Mouse (Mus musculus): ENCODE data around the gene Bean1. TPM values are rescaled to one million over a fixed set of nuclear protein-coding genes. Genes with fewer than 3 reads are reported as not detected.
A peak's percentile ranks its signal among the peaks of the same experiment; 100 is the strongest.
"Not testable (repeated sequence)": the region's sequence is repeated elsewhere in the genome, so short reads cannot be mapped to it uniquely, and the experiment has no call there.

The Bean1 gene
- polyA plus RNA-seq, 1 experiment from 2014 or later, result 4.3 TPM

DNA sequence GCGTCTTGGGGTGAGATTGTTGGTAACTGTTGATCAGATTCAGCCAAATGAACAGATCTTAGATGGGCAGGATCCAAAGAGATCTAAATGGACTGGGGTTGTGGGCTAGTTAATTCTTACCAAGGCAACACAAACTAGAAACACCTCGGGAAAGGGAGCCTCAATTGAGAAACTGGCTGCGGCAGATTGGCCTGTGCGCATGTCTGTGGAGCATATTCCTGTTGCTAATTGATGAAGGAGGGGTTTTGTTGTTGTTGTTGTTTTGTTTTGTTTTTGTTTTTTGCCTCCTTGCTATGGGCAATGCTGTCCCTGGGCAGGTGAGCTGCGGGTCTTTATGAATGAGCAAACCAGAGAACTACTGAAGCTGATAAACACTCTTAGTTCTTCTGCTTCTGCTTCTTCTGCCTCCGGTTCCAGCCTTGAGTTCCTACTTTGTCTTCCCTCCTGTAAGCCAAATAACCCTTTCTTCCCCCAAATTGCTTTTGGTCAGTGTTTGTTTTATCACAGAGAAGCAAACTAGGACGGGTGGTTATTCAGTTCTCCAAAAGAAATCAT is 79.3 kb downstream of the Bean1 start:
- H3K4me3 ChIP-seq, result no peak overlapping the region
- H3K4me1 ChIP-seq, result peaks cover 20% of the 10 kb centered on the region
- no peak overlapping the region for H3K9ac ChIP-seq
- no peaks in the 10 kb centered on the region for H3K27me3 ChIP-seq (replicated peaks)
- no peak overlapping the region for H3K27ac ChIP-seq
- no peaks in the 10 kb centered on the region for H3K9me3 ChIP-seq
- 87% methylated on average over 7 of the region's 7 CpGs for WGBS
- no peak for ATAC-seq (ENCODE audit: low FRiP score, low read depth)
- H3K36me3 ChIP-seq, result peaks cover 9% of the 10 kb centered on the region; the same call in 1 of the 2 replicates
- no peak overlapping the region for H3K4me2 ChIP-seq (replicated peaks)

DNA sequence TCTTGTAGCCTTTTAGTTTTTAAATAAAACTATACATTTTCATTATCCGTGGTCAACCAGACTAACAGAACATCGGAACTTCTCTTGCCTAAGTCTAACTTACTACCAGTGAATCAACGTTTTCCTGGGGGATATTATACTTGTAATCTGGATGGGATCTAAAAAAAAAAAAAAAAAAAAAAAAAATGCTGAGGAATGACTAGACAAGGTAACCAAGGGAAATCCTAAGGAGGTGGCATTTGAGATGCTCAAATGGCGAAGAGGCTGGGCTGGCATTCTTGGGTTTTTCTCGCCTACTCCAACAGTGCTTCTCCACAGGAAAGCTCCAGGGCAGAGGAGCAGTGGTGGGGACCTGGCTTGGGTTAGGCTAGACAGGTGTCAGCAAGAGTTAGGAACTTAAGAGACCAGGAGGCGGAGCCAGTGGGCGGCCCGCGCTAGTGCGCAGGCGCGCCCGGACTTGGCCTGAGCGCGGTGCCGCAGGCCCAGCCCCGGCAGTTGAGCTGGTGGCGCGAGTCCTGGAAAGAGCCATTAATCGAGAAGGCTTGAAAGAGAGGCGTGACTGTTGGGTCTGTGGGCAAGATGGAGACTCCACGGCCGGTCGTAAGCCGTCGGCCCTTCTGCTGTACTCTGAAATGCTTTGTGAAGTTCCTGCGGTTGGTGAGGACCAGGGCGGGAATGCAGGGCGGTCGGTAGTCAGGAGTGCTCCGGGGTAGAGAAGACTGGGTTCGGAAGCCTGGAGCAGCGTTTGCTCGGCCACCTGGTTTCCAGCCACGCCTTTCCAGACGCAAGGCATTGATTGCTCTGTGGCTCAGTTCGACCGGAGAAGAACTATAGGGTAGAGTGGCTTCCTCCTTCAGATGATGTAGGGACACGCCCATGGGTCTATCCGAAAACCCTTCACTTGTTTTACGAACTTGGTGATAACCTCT is 80.5 kb downstream of the Bean1 start, which contains the start of gene Cklf:
Cklf (plus strand) TSS at position 423 of the 929 bp plus-strand sequence.
- Histone ChIP-seq H3K9me3 (no peaks in the 10 kb centered on the region), H3K36me3 (no peaks in the 10 kb centered on the region), H3K4me1 (peaks cover 20% of the 10 kb centered on the region), H3K4me2 (replicated peaks) (peak within 1 kb of the TSS; percentile 66), H3K27me3 (replicated peaks) (no peaks in the 10 kb centered on the region), H3K4me3 (peak within 1 kb of the TSS; percentile 52), H3K27ac (no peak within 1 kb of the TSS), H3K9ac (peak within 1 kb of the TSS; percentile 57)
- ATAC-seq (ENCODE audit: low FRiP score, low read depth), result peak; percentile 83
- WGBS, result 4% methylated on average over 41 of the region's 41 CpGs

DNA sequence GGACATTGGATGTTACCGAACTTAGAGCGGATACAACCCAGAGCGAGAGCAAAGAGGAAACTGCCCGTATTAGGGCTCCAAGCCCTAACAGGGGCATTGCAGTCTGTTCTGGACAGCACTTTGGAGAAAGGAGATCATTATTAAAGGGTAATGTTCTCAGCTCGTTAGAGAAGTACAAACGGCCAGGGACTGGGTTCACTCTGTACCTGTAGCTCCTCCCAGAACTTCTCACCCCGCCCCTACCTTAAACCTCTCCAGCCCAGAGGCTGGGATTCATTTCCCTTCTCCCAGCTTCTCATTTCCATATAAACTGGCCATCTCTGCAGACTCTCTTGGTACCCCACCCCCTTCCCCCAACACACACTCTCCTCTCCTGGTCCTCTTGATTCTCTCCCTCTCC is 81.2 kb downstream of the Bean1 start:
- Histone ChIP-seq H3K9ac (peak overlapping the region; percentile 57), H3K4me3 (peak overlapping the region; percentile 52), H3K27ac (no peak overlapping the region), H3K27me3 (replicated peaks) (no peaks in the 10 kb centered on the region), H3K9me3 (no peaks in the 10 kb centered on the region), H3K4me2 (replicated peaks) (peak overlapping the region; percentile 66), H3K36me3 (no peaks in the 10 kb centered on the region), H3K4me1 (peaks cover 20% of the 10 kb centered on the region)
- ATAC-seq (ENCODE audit: low FRiP score, low read depth), result no peak
- WGBS, result 0% methylated on average over 7 of the region's 7 CpGs

DNA sequence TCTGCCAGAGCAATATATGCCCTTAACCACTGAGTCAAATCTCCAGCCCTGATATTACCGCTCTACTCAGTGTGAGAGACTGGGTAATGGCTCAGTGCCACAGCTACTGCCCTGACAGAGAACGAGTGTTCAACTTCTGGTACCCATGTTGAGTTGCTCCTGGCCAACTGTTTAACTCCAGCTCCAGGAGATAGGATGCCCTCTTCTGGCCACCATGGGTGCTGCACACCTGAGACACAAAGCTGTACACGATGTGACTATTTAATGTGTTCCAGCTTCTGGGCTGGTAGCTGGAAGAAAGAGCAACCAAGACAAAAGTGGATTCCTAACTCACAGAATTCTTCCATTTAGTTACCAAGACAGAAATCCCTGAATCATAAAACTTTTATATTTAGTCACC is 82.8 kb downstream of the Bean1 start:
- no peak for ATAC-seq (ENCODE audit: low FRiP score, low read depth)
- WGBS, result 91% methylated on average over 3 of the region's 3 CpGs
- H3K4me2 ChIP-seq (replicated peaks), result no peak overlapping the region
- H3K27me3 ChIP-seq (replicated peaks), result no peaks in the 10 kb centered on the region
- H3K4me3 ChIP-seq, result no peak overlapping the region
- H3K9me3 ChIP-seq, result no peaks in the 10 kb centered on the region
- H3K9ac ChIP-seq, result no peak overlapping the region
- H3K27ac ChIP-seq, result no peak overlapping the region
- peaks cover 8% of the 10 kb centered on the region for H3K4me1 ChIP-seq
- H3K36me3 ChIP-seq, result peaks cover 8% of the 10 kb centered on the region

DNA sequence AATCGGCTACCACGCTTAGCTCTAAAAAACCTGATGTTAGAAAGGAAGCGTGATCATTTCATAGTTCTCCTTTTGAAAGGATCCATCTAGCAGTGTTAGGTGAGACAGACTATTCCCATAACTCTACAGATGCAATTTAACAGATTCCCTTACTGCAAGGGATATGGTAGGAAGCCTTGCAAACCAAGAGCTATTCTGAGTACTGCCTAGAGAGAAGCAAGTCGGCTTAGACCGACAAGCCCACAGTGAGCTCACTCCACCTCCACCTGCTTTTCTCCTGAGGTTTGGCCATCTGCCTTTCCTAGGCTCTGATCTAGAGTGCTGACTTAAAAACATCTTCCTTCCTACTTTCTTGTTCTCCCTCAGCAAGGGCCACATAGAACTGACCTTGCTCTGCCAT is 91.6 kb downstream of the Bean1 start:
- H3K4me2 ChIP-seq (replicated peaks); ATAC-seq (ENCODE audit: low FRiP score, low read depth); H3K4me3 ChIP-seq; H3K9me3 ChIP-seq; H3K27ac ChIP-seq; H3K4me1 ChIP-seq; H3K27me3 ChIP-seq (replicated peaks); H3K9ac ChIP-seq: not testable (repeated sequence)
- peaks cover 38% of the 10 kb centered on the region for H3K36me3 ChIP-seq
- WGBS, result 96% methylated on average over 5 of the region's 5 CpGs

DNA sequence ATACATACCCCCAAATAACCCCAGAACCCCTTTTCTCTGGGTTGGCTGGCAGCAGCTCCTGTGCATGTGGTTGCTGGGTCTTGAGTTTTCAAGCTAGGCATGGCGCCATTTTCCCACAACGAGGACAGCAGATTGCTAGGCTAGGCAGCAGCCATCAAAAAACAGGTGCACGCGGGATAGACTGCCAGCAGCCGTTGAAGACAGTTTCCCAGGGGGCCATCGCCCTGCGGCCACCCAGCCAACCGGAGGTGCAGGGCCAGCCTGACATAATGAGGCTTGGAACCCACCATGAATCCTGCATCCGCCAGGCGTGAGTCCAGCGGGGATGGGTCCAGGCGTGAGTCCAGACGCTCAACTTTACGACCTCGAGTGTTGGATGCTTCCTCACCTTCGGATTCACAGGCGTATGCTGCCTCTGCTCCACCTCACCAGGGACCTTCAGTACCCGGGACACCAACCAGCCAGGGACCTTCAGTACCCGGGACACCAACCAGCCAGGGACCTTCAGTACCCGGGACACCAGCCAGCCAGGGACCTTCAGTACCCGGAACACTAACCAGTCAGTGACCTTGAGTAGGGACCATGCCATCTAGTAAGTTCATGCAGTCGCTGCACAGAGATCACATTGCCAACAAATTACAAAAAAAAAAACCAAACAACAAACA is 94.2 kb downstream of the Bean1 start:
- WGBS, result 98% methylated on average over 22 of the region's 22 CpGs
- H3K36me3 ChIP-seq, result peaks cover 16% of the 10 kb centered on the region; the same call in 1 of the 2 replicates
- not testable (repeated sequence) for H3K27me3 ChIP-seq (replicated peaks); H3K9me3 ChIP-seq; ATAC-seq (ENCODE audit: low FRiP score, low read depth); H3K4me1 ChIP-seq; H3K4me2 ChIP-seq (replicated peaks); H3K27ac ChIP-seq; H3K9ac ChIP-seq; H3K4me3 ChIP-seq

DNA sequence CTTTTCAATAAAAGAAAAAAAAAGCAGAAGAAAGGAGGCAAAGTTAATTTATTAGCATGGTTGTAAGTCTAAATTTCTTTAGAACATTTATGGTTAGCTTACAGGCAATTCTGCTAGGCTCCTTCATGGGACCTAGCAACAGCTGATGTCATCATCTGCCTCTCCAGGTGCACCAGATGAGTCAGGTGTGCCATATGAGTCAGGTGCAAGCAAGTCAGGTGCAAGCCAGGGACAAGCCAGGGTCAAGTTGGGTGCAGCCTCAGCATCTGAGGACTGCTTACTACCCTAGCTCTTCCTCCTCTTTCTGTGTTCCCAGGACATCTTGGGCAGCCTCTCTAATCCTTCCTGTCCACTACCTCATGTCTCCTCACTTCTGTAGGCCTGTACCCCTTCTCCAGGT is 98.1 kb downstream of the Bean1 start:
- ATAC-seq (ENCODE audit: low FRiP score, low read depth), result no peak
- Histone ChIP-seq H3K4me2 (replicated peaks) (no peak overlapping the region), H3K36me3 (peaks cover 13% of the 10 kb centered on the region; the same call in 1 of the 2 replicates), H3K9me3 (no peaks in the 10 kb centered on the region), H3K9ac (no peak overlapping the region), H3K4me3 (no peak overlapping the region), H3K4me1 (no peaks in the 10 kb centered on the region), H3K27me3 (replicated peaks) (no peaks in the 10 kb centered on the region), H3K27ac (no peak overlapping the region)

Other genes starting within 250 kb of the Bean1 start
- 14.5 and 17.1 TPM in 2 replicates for gene Cdh5, start 68.8 kb upstream of the Bean1 start, polyA plus RNA-seq (2016; fragmentation: Nextera tagmentation; extraction: Ambion mirVana)
- gene Tk2, start 78.1 kb downstream of the Bean1 start, polyA plus RNA-seq (2016; fragmentation: Nextera tagmentation; extraction: Ambion mirVana), result 42.4 and 43.2 TPM in 2 replicates
- gene Cklf, start 80.4 kb downstream of the Bean1 start, polyA plus RNA-seq (2016; fragmentation: Nextera tagmentation; extraction: Ambion mirVana), result 35.1 and 38.2 TPM in 2 replicates
- not detected in 2 replicates for gene Cmtm2a, start 122.7 kb downstream of the Bean1 start, polyA plus RNA-seq (2016; fragmentation: Nextera tagmentation; extraction: Ambion mirVana)
- gene Gm45711, start 139.6 kb downstream of the Bean1 start, polyA plus RNA-seq (2016; fragmentation: Nextera tagmentation; extraction: Ambion mirVana), result not detected in 2 replicates
- gene Cmtm1, start 139.7 kb downstream of the Bean1 start, polyA plus RNA-seq (2016; fragmentation: Nextera tagmentation; extraction: Ambion mirVana), result not detected in 2 replicates
- gene Gm11020, start 151.1 kb downstream of the Bean1 start, polyA plus RNA-seq (2016; fragmentation: Nextera tagmentation; extraction: Ambion mirVana), result not detected in 2 replicates
- not detected in 2 replicates for gene Cmtm2b, start 151.8 kb downstream of the Bean1 start, polyA plus RNA-seq (2016; fragmentation: Nextera tagmentation; extraction: Ambion mirVana)
- 73.6 and 76.8 TPM in 2 replicates for gene Cmtm3, start 169.0 kb downstream of the Bean1 start, polyA plus RNA-seq (2016; fragmentation: Nextera tagmentation; extraction: Ambion mirVana)
- gene Cmtm4, start 225.4 kb downstream of the Bean1 start, polyA plus RNA-seq (2016; fragmentation: Nextera tagmentation; extraction: Ambion mirVana), result 2.3 and 2.7 TPM in 2 replicates

Measured in neural tube, embryonic 12.5 days (tissue).